Mouse (Mus musculus): ENCODE data around the gene Chfr.

GRCm38 (mm10) chr5:110086161-110086866 lies 49.3 kb upstream of the Chfr start:
- no peak for TF ChIP-seq POLR2A (IDR thresholded peaks at IDR 0.05; ENCODE audit: extremely low read depth, insufficient read depth, low read length)
- TF ChIP-seq CTCF (IDR thresholded peaks at IDR 0.05; ENCODE audit: low read depth, low read length): no peak
